Comparison of ENCODE assay signal across 13 mouse cellular contexts in genomic region chr2:150647681-150648299, GRCm38 (mm10). TPM values are rescaled to one million over a fixed set of nuclear protein-coding genes. Genes with fewer than 3 reads are reported as not detected.
DNase-seq lines count a peak whose midpoint lies in the region; ATAC-seq and TF ChIP-seq lines count a peak whose summit lies in the region.
"Had no signal": no experiment of that assay in that cellular context is flagged by ENCODE, and none has a peak within 500 bp of the region (broad histone marks: within the 10 kb centered on the region; RNA-seq: fewer than 3 reads in every experiment).

No protein-coding gene starts in this region.

- ATAC-seq in hindbrain, embryonic 14.5 days (ENCODE audit: low FRiP score) = no peak
- ATAC-seq in hindbrain, embryonic 13.5 days (ENCODE audit: low FRiP score) = no peak
- ATAC-seq in midbrain, postnatal 0 days (ENCODE audit: low FRiP score) = no peak
- ATAC-seq in forebrain, embryonic 14.5 days = no peak
- no peak for ATAC-seq in neural tube, embryonic 15.5 days (ENCODE audit: low FRiP score)
- no peak for ATAC-seq in inflammation-experienced regulatory T-cells, adult 6 months

- WGBS in hindbrain, embryonic 14.5 days = 67% methylated on average over 14 of the region's 14 CpGs
- 66% methylated on average over 14 of the region's 14 CpGs for WGBS in hindbrain, embryonic 13.5 days
- 60% methylated on average over 14 of the region's 14 CpGs for whole genome bisulfite sequencing in midbrain, postnatal 0 days
- 78% methylated on average over 14 of the region's 14 CpGs for WGBS in midbrain, embryonic 10.5 days
- 36% methylated on average over 14 of the region's 14 CpGs for WGBS in forebrain, embryonic 14.5 days
- WGBS in neural tube, embryonic 15.5 days = 66% methylated on average over 14 of the region's 14 CpGs

- no peaks in the 10 kb centered on the region for H3K27me3 ChIP-seq in hindbrain, embryonic 14.5 days (ENCODE audit: control insufficient read depth, insufficient read depth, low read length)
- no peaks in the 10 kb centered on the region for H3K27me3 ChIP-seq in hindbrain, embryonic 13.5 days
- H3K27me3 ChIP-seq in midbrain, postnatal 0 days (ENCODE audit: insufficient read depth, low read length) = no peaks in the 10 kb centered on the region
- H3K27me3 ChIP-seq in midbrain, embryonic 10.5 days (ENCODE audit: low read depth, poor library complexity, severe bottlenecking) = no peaks in the 10 kb centered on the region
- no peaks in the 10 kb centered on the region for H3K27me3 ChIP-seq in forebrain, embryonic 14.5 days (replicated peaks; ENCODE audit: control insufficient read depth, insufficient read depth, low read length)
- H3K27me3 ChIP-seq in neural tube, embryonic 15.5 days (replicated peaks) = no peaks in the 10 kb centered on the region
- H3K27me3 ChIP-seq: embryonic facial prominence, embryonic 15.5 days; heart, embryonic 12.5 days had no signal

- peak overlapping the region; percentile 45; the same call in 1 of the 2 replicates for H3K27ac ChIP-seq in hindbrain, embryonic 14.5 days
- H3K27ac ChIP-seq in hindbrain, embryonic 13.5 days = no peak overlapping the region
- H3K27ac ChIP-seq in midbrain, postnatal 0 days (ENCODE audit: low read depth, low read length) = peak overlapping the region; percentile 59; the same call in 1 of the 2 replicates
- H3K27ac ChIP-seq in midbrain, embryonic 10.5 days (replicated peaks) = no peak overlapping the region
- H3K27ac ChIP-seq in forebrain, embryonic 14.5 days (ENCODE audit: low read depth, low read length) = peak overlapping the region; percentile 46; the same call in 1 of the 2 replicates
- H3K27ac ChIP-seq in neural tube, embryonic 15.5 days (replicated peaks) = peak overlapping the region; percentile 54
- H3K27ac ChIP-seq: embryonic facial prominence, embryonic 15.5 days had no signal

- no peak for TF ChIP-seq CTCF in midbrain, postnatal 0 days (IDR thresholded peaks at IDR 0.05)

- H3K4me2 ChIP-seq in hindbrain, embryonic 14.5 days (replicated peaks) = no peak overlapping the region
- H3K4me2 ChIP-seq in hindbrain, embryonic 13.5 days = no peak overlapping the region
- H3K4me2 ChIP-seq in midbrain, postnatal 0 days (ENCODE audit: low read depth, low read length, poor library complexity, severe bottlenecking) = no peak overlapping the region
- H3K4me2 ChIP-seq in forebrain, embryonic 14.5 days (ENCODE audit: low read length) = no peak overlapping the region
- no peak overlapping the region for H3K4me2 ChIP-seq in neural tube, embryonic 15.5 days
- H3K4me2 ChIP-seq: embryonic facial prominence, embryonic 15.5 days; heart, embryonic 12.5 days had no signal

- no peaks in the 10 kb centered on the region for H3K9me3 ChIP-seq in hindbrain, embryonic 14.5 days (ENCODE audit: control insufficient read depth, low read length)
- no peaks in the 10 kb centered on the region for H3K9me3 ChIP-seq in hindbrain, embryonic 13.5 days
- no peaks in the 10 kb centered on the region for H3K9me3 ChIP-seq in midbrain, postnatal 0 days (ENCODE audit: low read length)
- no peaks in the 10 kb centered on the region for H3K9me3 ChIP-seq in midbrain, embryonic 10.5 days (replicated peaks)
- H3K9me3 ChIP-seq in forebrain, embryonic 14.5 days (replicated peaks; ENCODE audit: control insufficient read depth, low read length) = no peaks in the 10 kb centered on the region
- H3K9me3 ChIP-seq in neural tube, embryonic 15.5 days (replicated peaks) = no peaks in the 10 kb centered on the region
- H3K9me3 ChIP-seq: embryonic facial prominence, embryonic 15.5 days; heart, embryonic 12.5 days had no signal

- no peak overlapping the region for H3K9ac ChIP-seq in hindbrain, embryonic 14.5 days
- no peak overlapping the region for H3K9ac ChIP-seq in hindbrain, embryonic 13.5 days
- no peak overlapping the region for H3K9ac ChIP-seq in midbrain, postnatal 0 days (replicated peaks; ENCODE audit: low read length, poor library complexity, severe bottlenecking)
- H3K9ac ChIP-seq in forebrain, embryonic 14.5 days (ENCODE audit: low read length) = peak overlapping the region; percentile 17; the same call in 1 of the 2 replicates
- H3K9ac ChIP-seq in neural tube, embryonic 15.5 days (replicated peaks) = no peak overlapping the region
- H3K9ac ChIP-seq: embryonic facial prominence, embryonic 15.5 days; heart, embryonic 12.5 days had no signal

- DNase-seq in hindbrain, embryonic 14.5 days (ENCODE audit: low spot score) = no peak
- no peak for DNase-seq in midbrain, postnatal 0 days (ENCODE audit: low spot score)
- DNase-seq in midbrain, embryonic 10.5 days (ENCODE audit: low spot score) = no peak
- no peak for DNase-seq in forebrain, embryonic 14.5 days (ENCODE audit: low spot score)
- no peak for DNase-seq in B cell, adult 2 months
- DNase-seq: cerebellum, postnatal 36 days; liver; thymus, postnatal 36 days had no signal

- H3K4me3 ChIP-seq in hindbrain, embryonic 14.5 days (replicated peaks; ENCODE audit: low read length) = no peak overlapping the region
- no peak overlapping the region for H3K4me3 ChIP-seq in hindbrain, embryonic 13.5 days
- H3K4me3 ChIP-seq in midbrain, postnatal 0 days (ENCODE audit: low read depth, low read length) = no peak overlapping the region
- H3K4me3 ChIP-seq in midbrain, embryonic 10.5 days = no peak overlapping the region
- no peak overlapping the region for H3K4me3 ChIP-seq in forebrain, embryonic 14.5 days (ENCODE audit: low read depth, low read length)
- H3K4me3 ChIP-seq in neural tube, embryonic 15.5 days (replicated peaks) = no peak overlapping the region
- H3K4me3 ChIP-seq: embryonic facial prominence, embryonic 15.5 days; heart, embryonic 12.5 days had no signal

- no peaks in the 10 kb centered on the region for H3K36me3 ChIP-seq in hindbrain, embryonic 14.5 days (replicated peaks; ENCODE audit: control insufficient read depth, insufficient read depth)
- no peaks in the 10 kb centered on the region for H3K36me3 ChIP-seq in hindbrain, embryonic 13.5 days
- H3K36me3 ChIP-seq in midbrain, postnatal 0 days (ENCODE audit: insufficient read depth, low read length) = no peaks in the 10 kb centered on the region
- H3K36me3 ChIP-seq in midbrain, embryonic 10.5 days = no peaks in the 10 kb centered on the region
- no peaks in the 10 kb centered on the region for H3K36me3 ChIP-seq in forebrain, embryonic 14.5 days (ENCODE audit: control insufficient read depth, insufficient read depth, low read length)
- no peaks in the 10 kb centered on the region for H3K36me3 ChIP-seq in neural tube, embryonic 15.5 days
- H3K36me3 ChIP-seq: embryonic facial prominence, embryonic 15.5 days; heart, embryonic 12.5 days had no signal

- H3K4me1 ChIP-seq in hindbrain, embryonic 14.5 days (replicated peaks; ENCODE audit: control insufficient read depth, insufficient read depth, low read length) = peaks cover 33% of the 10 kb centered on the region
- H3K4me1 ChIP-seq in hindbrain, embryonic 13.5 days (replicated peaks) = peaks cover 56% of the 10 kb centered on the region
- H3K4me1 ChIP-seq in midbrain, postnatal 0 days (ENCODE audit: insufficient read depth, low read length) = 0 out of 2 replicates have a peak, but pooled peaks cover 4% of the 10 kb centered on the region
- peaks cover 32% of the 10 kb centered on the region for H3K4me1 ChIP-seq in midbrain, embryonic 10.5 days
- peaks cover 37% of the 10 kb centered on the region for H3K4me1 ChIP-seq in forebrain, embryonic 14.5 days (ENCODE audit: control insufficient read depth, insufficient read depth, low read length)
- peaks cover 45% of the 10 kb centered on the region for H3K4me1 ChIP-seq in neural tube, embryonic 15.5 days
- H3K4me1 ChIP-seq: embryonic facial prominence, embryonic 15.5 days had no signal

RNA-seq across cellular contexts. Expression of gene Acss1, which starts 20.5 kb away (rescaled TPM):
- polyA plus RNA-seq in hindbrain, embryonic 14.5 days (2014; fragmentation: Nextera tagmentation; extraction: Ambion mirVana) = 14.8 and 18.2 TPM in 2 replicates
- 19.8 and 20.1 TPM in 2 replicates for polyA plus RNA-seq in hindbrain, embryonic 13.5 days (2015; fragmentation: Nextera tagmentation; extraction: Ambion mirVana)
- total RNA-seq in midbrain, postnatal 0 days (2014; rRNA removed) = 22.7 and 26.1 TPM in 2 replicates
- 14.5 and 16.4 TPM in 2 replicates for polyA plus RNA-seq in midbrain, postnatal 0 days (2015; fragmentation: Nextera tagmentation; extraction: Ambion mirVana)
- 9.2 and 20.5 TPM in 2 replicates for polyA plus RNA-seq in midbrain, embryonic 10.5 days (2016; fragmentation: Nextera tagmentation; extraction: Ambion mirVana)
- polyA plus RNA-seq in forebrain, embryonic 14.5 days (2014; fragmentation: Nextera tagmentation; extraction: Ambion mirVana) = 18.4 and 18.8 TPM in 2 replicates
- 12.3 and 13.7 TPM in 2 replicates for polyA plus RNA-seq in neural tube, embryonic 15.5 days (2015; fragmentation: Nextera tagmentation; extraction: Ambion mirVana)
- polyA plus RNA-seq in inflammation-experienced regulatory T-cells, adult 6 months (2017; shearing (Covaris generic)) = 10 to 100 TPM in 2 of 3 experiments, 1 to 10 TPM in 1; 7.4 to 18.7 (median 13.7) TPM

RNA-seq across cellular contexts. Expression of gene Apmap, which starts 39.4 kb away (rescaled TPM):
- 41.6 and 42.6 TPM in 2 replicates for polyA plus RNA-seq in hindbrain, embryonic 14.5 days (2014; fragmentation: Nextera tagmentation; extraction: Ambion mirVana)
- 42.9 and 45.9 TPM in 2 replicates for polyA plus RNA-seq in hindbrain, embryonic 13.5 days (2015; fragmentation: Nextera tagmentation; extraction: Ambion mirVana)
- 33.1 and 34.6 TPM in 2 replicates for total RNA-seq in midbrain, postnatal 0 days (2014; rRNA removed)
- polyA plus RNA-seq in midbrain, postnatal 0 days (2015; fragmentation: Nextera tagmentation; extraction: Ambion mirVana) = 50.3 and 52.2 TPM in 2 replicates
- polyA plus RNA-seq in midbrain, embryonic 10.5 days (2016; fragmentation: Nextera tagmentation; extraction: Ambion mirVana) = 35.6 and 38.6 TPM in 2 replicates
- polyA plus RNA-seq in forebrain, embryonic 14.5 days (2014; fragmentation: Nextera tagmentation; extraction: Ambion mirVana) = 42.8 and 45.9 TPM in 2 replicates
- 45.4 and 46.1 TPM in 2 replicates for polyA plus RNA-seq in neural tube, embryonic 15.5 days (2015; fragmentation: Nextera tagmentation; extraction: Ambion mirVana)
- polyA plus RNA-seq in inflammation-experienced regulatory T-cells, adult 6 months (2017; shearing (Covaris generic)) = 10 to 100 TPM; 14.9 to 16.8 (median 15.8) TPM

RNA-seq across cellular contexts. Expression of gene Vsx1, which starts 41.4 kb away (rescaled TPM):
- 0.05 TPM in 2 replicates for polyA plus RNA-seq in hindbrain, embryonic 14.5 days (2014; fragmentation: Nextera tagmentation; extraction: Ambion mirVana)
- polyA plus RNA-seq in hindbrain, embryonic 13.5 days (2015; fragmentation: Nextera tagmentation; extraction: Ambion mirVana) = 0.18 and 0.61 TPM in 2 replicates
- 0.14 TPM in 1 of 2 replicates, not detected in the other for total RNA-seq in midbrain, postnatal 0 days (2014; rRNA removed)
- polyA plus RNA-seq in midbrain, postnatal 0 days (2015; fragmentation: Nextera tagmentation; extraction: Ambion mirVana) = 0.07 and 0.11 TPM in 2 replicates
- 0.19 and 0.56 TPM in 2 replicates for polyA plus RNA-seq in midbrain, embryonic 10.5 days (2016; fragmentation: Nextera tagmentation; extraction: Ambion mirVana)
- 0.04 TPM in 1 of 2 replicates, not detected in the other for polyA plus RNA-seq in forebrain, embryonic 14.5 days (2014; fragmentation: Nextera tagmentation; extraction: Ambion mirVana)
- polyA plus RNA-seq in neural tube, embryonic 15.5 days (2015; fragmentation: Nextera tagmentation; extraction: Ambion mirVana) = 0.04 and 0.05 TPM in 2 replicates
- not detected for polyA plus RNA-seq in inflammation-experienced regulatory T-cells, adult 6 months (2017; shearing (Covaris generic))
- polyA plus RNA-seq: heart, embryonic 12.5 days had no signal

Comparison
In these comparisons a context has a peak if more than half of its experiments do, and no peak if none do; other contexts are left out.
1. H3K27ac ChIP-seq: peak in hindbrain, embryonic 14.5 days (single experiment), midbrain, postnatal 0 days (single experiment), forebrain, embryonic 14.5 days (single experiment) and neural tube, embryonic 15.5 days (single experiment); none in hindbrain, embryonic 13.5 days (single experiment) and midbrain, embryonic 10.5 days (single experiment).